Mouse (Mus musculus) myocyte (in vitro differentiated cells): ENCODE data around the gene Sap30l. TPM values are rescaled to one million over a fixed set of nuclear protein-coding genes. Genes with fewer than 3 reads are reported as not detected.

Source experiments
- H3K27me3 ChIP-seq: one replicate; pipeline ENCODE4 v1.6.1; 2011; ENCODE audit not compliant: control insufficient read depth, insufficient read depth, insufficient read length
- H3K36me3 ChIP-seq: one replicate; pipeline ENCODE4 v1.6.1; 2011; ENCODE audit not compliant: control insufficient read depth, insufficient read depth
- H3K4me2 ChIP-seq: one replicate; pipeline ENCODE4 v1.6.1; 2011; ENCODE audit warnings: low read depth, control low read depth
- H3K4me3 ChIP-seq: one replicate; pipeline ENCODE4 v1.5.1; 2011; ENCODE audit warnings: mild to moderate bottlenecking, control low read depth, moderate library complexity
- H3K79me2 ChIP-seq: one replicate; pipeline ENCODE4 v1.6.1; 2011; ENCODE audit not compliant: control insufficient read depth, insufficient read depth
- H3ac ChIP-seq: one replicate; pipeline ENCODE4 v1.6.1; 2011; ENCODE audit not compliant: control insufficient read depth, insufficient read length
- CEBPB ChIP-seq: IDR thresholded peaks from 2 replicates; pipeline ENCODE4 v1.6.1; 2011; ENCODE audit warnings: mild to moderate bottlenecking, moderate library complexity; ENCODE audit not compliant: poor library complexity, insufficient read depth, severe bottlenecking
- E2F4 ChIP-seq: IDR thresholded peaks from one replicate; pipeline ENCODE4 v1.6.1; 2011; ENCODE audit warnings: mild to moderate bottlenecking, control low read depth, moderate library complexity; ENCODE audit not compliant: insufficient read depth
- MAX ChIP-seq: IDR thresholded peaks from one replicate; pipeline ENCODE4 v1.6.1; 2011; ENCODE audit warnings: low read depth, mild to moderate bottlenecking, control low read depth
- MYOD1 ChIP-seq, 3 experiments: IDR thresholded peaks; one replicate each; pipeline ENCODE4 v1.6.1; 2011; ENCODE audit warnings: control low read depth in 2 of 3, low read depth in 2 of 3, mild to moderate bottlenecking in 2 of 3, moderate library complexity in 1 of 3; ENCODE audit not compliant: insufficient read length in 2 of 3, control insufficient read depth in 1 of 3
- MYOG ChIP-seq, 3 experiments: IDR thresholded peaks; one replicate each; pipeline ENCODE4 v1.6.1; 2011; ENCODE audit warnings: control low read depth in 2 of 3, low read depth in 2 of 3, mild to moderate bottlenecking in 2 of 3; ENCODE audit not compliant: insufficient read length in 2 of 3, control insufficient read depth in 1 of 3, insufficient read depth in 1 of 3
- POLR2A ChIP-seq: IDR thresholded peaks from one replicate; pipeline ENCODE4 v1.6.1; 2011; ENCODE audit warnings: low read depth, mild to moderate bottlenecking, control low read depth, moderate library complexity; ENCODE audit not compliant: insufficient read length
- POLR2AphosphoS2 ChIP-seq: IDR thresholded peaks from one replicate; pipeline ENCODE4 v1.6.1; 2011; ENCODE audit warnings: low read depth, control low read depth; ENCODE audit not compliant: insufficient read length
- REST ChIP-seq: IDR thresholded peaks from one replicate; pipeline ENCODE4 v1.6.1; 2011; ENCODE audit warnings: mild to moderate bottlenecking, control low read depth, moderate library complexity; ENCODE audit not compliant: insufficient read depth, insufficient read length
- SRF ChIP-seq: IDR thresholded peaks from one replicate; pipeline ENCODE4 v1.6.1; 2011; ENCODE audit warnings: low read depth; ENCODE audit not compliant: control insufficient read depth, insufficient read length
- TCF12 ChIP-seq: IDR thresholded peaks from one replicate; pipeline ENCODE4 v1.6.1; 2011; ENCODE audit warnings: mild to moderate bottlenecking, control low read depth; ENCODE audit not compliant: poor library complexity, insufficient read depth, severe bottlenecking
- TCF3 ChIP-seq: IDR thresholded peaks from one replicate; pipeline ENCODE4 v1.6.1; 2011; ENCODE audit warnings: low read depth, control low read depth; ENCODE audit not compliant: insufficient read length
- USF1 ChIP-seq: IDR thresholded peaks from one replicate; pipeline ENCODE4 v1.6.1; 2011; ENCODE audit warnings: low read depth, mild to moderate bottlenecking, control low read depth, moderate library complexity
- polyA plus RNA-seq: library from polyadenylated mRNA; unstranded; fragments of >200 nt; fragmentation: generic; extraction: Trizol; gene quantifications from one replicate; pipeline ENCODE4 v1.2.1, GENCODE M21; 2012; ENCODE audit warnings: missing spikeins

The Sap30l gene
- polyA plus RNA-seq, 1 experiment, result 25.7 TPM

DNA sequence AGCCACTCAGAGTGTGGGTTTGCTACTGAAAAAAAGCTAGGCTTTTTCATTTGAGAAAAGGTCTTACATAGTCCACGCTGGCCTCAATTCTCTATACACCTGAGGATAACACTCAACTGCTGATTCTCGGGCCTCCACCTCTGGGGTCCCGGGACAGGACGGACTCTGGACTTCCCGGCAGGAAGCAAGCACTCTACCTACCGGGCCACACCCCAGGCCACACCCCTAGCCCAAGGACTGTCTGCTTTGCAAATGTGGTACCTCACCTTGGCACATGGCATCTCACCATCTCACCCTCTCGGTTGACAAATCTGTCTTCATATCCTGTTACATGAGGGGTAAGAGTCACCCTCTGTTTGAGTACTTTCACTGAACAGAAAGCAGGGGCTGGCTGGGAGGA, 48.9 kb downstream of the Sap30l start:
- no peak overlapping the region for H3K4me3 ChIP-seq
- H3ac ChIP-seq, result no peak overlapping the region
- H3K36me3 ChIP-seq, result no peaks in the 10 kb centered on the region
- TF ChIP-seq REST (no peak), POLR2A (no peak), CEBPB (no peak), MYOD1 (IDR thresholded peaks at IDR 0.05; ENCODE audit: control insufficient read depth in 1 of 3, insufficient read length in 2 of 3, low read depth in 2 of 3) (no peak), USF1 (no peak), SRF (no peak), MYOG (IDR thresholded peaks at IDR 0.05; ENCODE audit: control insufficient read depth in 1 of 3, insufficient read depth in 1 of 3, insufficient read length in 2 of 3, low read depth in 2 of 3) (no peak)
- peaks cover 3% of the 10 kb centered on the region for H3K27me3 ChIP-seq
- no peaks in the 10 kb centered on the region for H3K79me2 ChIP-seq
- no peak overlapping the region for H3K4me2 ChIP-seq

DNA sequence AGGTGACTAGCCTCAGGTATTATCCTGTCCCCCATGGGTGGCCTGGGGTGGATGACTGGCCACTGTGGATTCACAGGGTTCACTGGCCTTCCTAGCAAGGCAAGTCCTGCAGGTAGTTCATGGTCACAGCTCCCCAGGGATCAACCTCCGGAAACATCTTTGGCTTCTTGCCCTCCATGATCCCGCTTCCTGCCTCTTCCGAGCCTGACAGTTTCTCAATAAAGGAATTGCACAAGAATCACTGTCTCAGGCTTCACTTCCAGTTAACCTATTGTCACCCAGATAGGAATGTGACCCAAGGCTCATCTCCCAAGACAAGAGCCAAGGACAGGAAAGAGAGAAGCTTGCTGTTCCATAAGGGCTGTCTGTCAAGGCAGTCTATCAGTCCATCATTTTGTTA, 49.5 kb downstream of the Sap30l start:
- no peaks in the 10 kb centered on the region for H3K79me2 ChIP-seq
- H3ac ChIP-seq, result no peak overlapping the region
- TF ChIP-seq TCF3 (no peak), CEBPB (peak; percentile 77)
- H3K27me3 ChIP-seq, result peaks cover 3% of the 10 kb centered on the region
- no peaks in the 10 kb centered on the region for H3K36me3 ChIP-seq
- no peak overlapping the region for H3K4me2 ChIP-seq
- H3K4me3 ChIP-seq, result no peak overlapping the region

DNA sequence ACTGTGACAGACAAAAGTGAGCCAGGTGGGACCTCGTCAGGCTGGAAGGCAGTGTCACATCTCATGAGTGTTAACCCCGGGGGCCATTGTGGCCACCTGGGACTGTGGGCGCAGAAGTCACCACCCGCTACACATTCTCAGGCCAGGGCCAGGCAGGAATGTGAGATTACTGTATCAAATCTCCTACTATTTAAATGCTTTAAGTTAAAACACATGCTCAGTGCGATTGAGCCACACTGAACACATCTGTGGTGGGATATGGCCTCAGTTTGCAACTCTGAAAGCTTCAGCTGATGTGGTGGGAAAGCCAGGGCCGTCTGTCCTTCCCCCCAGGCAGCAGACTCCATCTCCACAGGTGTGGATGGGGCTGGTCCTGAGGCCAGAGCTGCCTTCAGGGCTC, 52.1 kb downstream of the Sap30l start:
- H3K36me3 ChIP-seq, result no peaks in the 10 kb centered on the region
- no peak for TF ChIP-seq CEBPB
- TF ChIP-seq SRF, result no peak
- no peak for TF ChIP-seq MAX
- TF ChIP-seq USF1, result no peak
- TF ChIP-seq TCF3, result no peak
- no peak for TF ChIP-seq TCF12
- TF ChIP-seq POLR2AphosphoS2, result no peak
- no peak for TF ChIP-seq MYOD1 (IDR thresholded peaks at IDR 0.05; ENCODE audit: control insufficient read depth in 1 of 3, insufficient read length in 2 of 3, low read depth in 2 of 3)
- H3K79me2 ChIP-seq, result no peaks in the 10 kb centered on the region
- no peak overlapping the region for H3ac ChIP-seq
- no peak overlapping the region for H3K4me2 ChIP-seq
- peaks cover 3% of the 10 kb centered on the region for H3K27me3 ChIP-seq
- H3K4me3 ChIP-seq, result no peak overlapping the region

DNA sequence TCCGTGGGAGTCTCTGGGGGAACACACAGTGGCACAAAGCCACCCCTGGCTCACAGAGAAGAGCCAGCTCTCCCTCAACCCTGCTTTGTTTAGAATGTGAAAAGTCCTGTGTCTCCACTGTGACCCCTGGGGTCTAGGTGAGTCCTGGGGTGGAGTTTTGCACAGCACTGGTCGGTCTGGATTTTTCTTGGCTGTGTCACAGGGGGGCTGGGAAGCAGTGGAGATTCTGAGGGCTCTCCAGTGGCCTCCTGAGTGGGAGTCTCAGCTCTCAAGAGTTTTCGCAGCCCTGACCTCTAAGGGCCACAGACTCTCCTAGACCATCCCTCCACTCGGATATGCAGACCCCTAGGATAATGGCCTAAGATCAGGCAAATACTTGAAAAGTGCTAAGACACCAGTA, 56.3 kb downstream of the Sap30l start:
- Histone ChIP-seq H3K4me2 (no peak overlapping the region), H3K36me3 (no peaks in the 10 kb centered on the region), H3ac (no peak overlapping the region), H3K4me3 (no peak overlapping the region), H3K27me3 (no peaks in the 10 kb centered on the region), H3K79me2 (no peaks in the 10 kb centered on the region)
- no peak for TF ChIP-seq E2F4
- no peak for TF ChIP-seq MYOG (IDR thresholded peaks at IDR 0.05; ENCODE audit: control insufficient read depth in 1 of 3, insufficient read depth in 1 of 3, insufficient read length in 2 of 3, low read depth in 2 of 3)
- TF ChIP-seq SRF, result no peak
- no peak for TF ChIP-seq POLR2A
- no peak for TF ChIP-seq USF1
- no peak for TF ChIP-seq TCF12
- TF ChIP-seq MAX, result no peak
- no peak for TF ChIP-seq MYOD1 (IDR thresholded peaks at IDR 0.05; ENCODE audit: control insufficient read depth in 1 of 3, insufficient read length in 2 of 3, low read depth in 2 of 3)
- no peak for TF ChIP-seq CEBPB
- no peak for TF ChIP-seq REST
- no peak for TF ChIP-seq POLR2AphosphoS2
- no peak for TF ChIP-seq TCF3

Other genes starting within 250 kb of the Sap30l start
- 27.2 TPM for gene Galnt10, start 156.2 kb upstream of the Sap30l start, polyA plus RNA-seq
- not detected for gene Hand1, start 31.2 kb downstream of the Sap30l start, polyA plus RNA-seq
- gene Larp1, start 207.4 kb downstream of the Sap30l start, polyA plus RNA-seq, result 67.6 TPM